Mouse (Mus musculus) CD4-positive, CD25-positive, alpha-beta regulatory T cell, adult 2 months (primary cell): Measurements from ENCODE around the gene Bcl6.
A peak's percentile ranks its signal among the peaks of the same experiment; 100 is the strongest.

ENCODE experiments used
- DNase-seq: peaks from one replicate; pipeline ENCODE4 v3.0.0-alpha.2; 2012; ENCODE audit warnings: low read depth, low spot score

Bcl6 gene

GRCm38 (mm10) chr16:23991170-23991569, 2.5 kb upstream of the Bcl6 start:
- peak; percentile 95 for DNase-seq

- peak; percentile 44 for DNase-seq
These were observed 1.7 kb upstream of the Bcl6 start for GRCm38 (mm10) chr16:23990161-23990970.

DNA sequence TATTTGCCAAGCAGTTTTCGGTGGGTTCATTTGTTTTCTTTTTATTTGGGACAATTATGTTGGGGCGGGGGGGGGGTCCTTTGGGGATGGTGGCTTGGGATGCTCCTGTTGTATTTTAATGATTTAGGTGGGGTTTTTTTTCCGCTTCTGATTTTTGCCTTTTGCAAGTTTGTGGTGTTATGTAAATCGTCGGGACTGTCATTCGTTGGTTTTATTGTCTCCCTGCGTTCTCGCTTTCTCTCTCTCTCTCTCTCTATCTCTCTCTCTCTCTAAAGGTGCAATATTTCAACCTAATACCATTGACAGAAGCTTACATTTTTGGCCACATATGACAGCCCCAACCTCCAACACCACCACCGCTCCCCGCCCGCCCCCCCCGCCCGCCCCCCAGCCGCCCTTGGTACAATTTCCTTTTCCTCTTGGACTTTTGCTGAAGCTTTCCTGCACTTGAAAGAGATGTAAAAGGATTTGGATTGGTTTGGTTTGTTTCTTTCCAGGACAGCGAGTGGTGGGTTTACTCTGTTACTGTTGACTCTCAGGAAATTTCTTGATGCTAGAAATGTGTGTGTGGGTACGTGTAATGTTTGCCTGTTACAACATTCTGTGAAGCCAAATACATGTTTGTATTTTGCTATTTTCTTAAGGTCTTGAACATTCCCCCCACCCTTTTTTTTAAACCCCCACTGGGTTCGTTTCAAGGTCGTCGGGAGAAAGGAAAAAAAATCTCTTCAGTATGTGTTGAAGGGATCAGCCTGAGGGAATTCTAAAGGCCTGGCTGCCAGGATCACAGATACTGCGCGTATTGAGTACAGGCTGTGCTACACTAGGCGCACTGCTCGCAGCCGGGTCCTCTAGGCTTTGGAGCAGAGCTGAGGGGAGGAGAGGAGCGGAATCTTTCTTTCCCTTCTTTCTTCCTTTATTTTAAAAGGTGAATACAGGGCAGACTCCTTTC, 833 bp upstream of the Bcl6 start:
- DNase-seq: peak; percentile 65

GRCm38 (mm10) chr16:23988157-23988465, 541 bp downstream of the Bcl6 start:
- DNase-seq: no peak

GRCm38 (mm10) chr16:23987341-23988156, 1.1 kb downstream of the Bcl6 start:
- DNase-seq: peak; percentile 71

DNA sequence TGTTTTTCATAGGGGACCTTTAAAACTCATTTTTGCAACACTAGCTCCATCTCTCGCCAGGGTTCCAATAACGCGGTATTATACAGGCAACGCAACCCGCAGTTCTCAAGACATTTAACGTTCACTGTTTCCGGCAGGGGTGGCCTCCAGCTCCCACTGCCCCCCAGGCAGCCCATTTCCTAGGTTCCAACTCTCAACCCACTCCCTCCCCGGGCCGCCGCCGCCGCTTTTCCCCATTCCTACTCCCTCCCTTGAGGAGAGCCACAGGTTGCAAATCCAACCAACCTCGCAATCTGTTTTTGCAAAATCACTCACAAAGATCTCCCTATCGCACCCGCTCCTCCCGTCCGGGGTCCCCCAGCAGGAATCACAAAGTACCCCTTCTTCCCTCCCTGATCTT, 1.8 kb downstream of the Bcl6 start:
- DNase-seq: peak; percentile 58

- DNase-seq: peak; percentile 69
These were observed 2.5 kb downstream of the Bcl6 start for GRCm38 (mm10) chr16:23986176-23986575.

- DNase-seq: peak; percentile 89
These were observed 3.2 kb downstream of the Bcl6 start for GRCm38 (mm10) chr16:23985467-23985861.

GRCm38 (mm10) chr16:23984760-23985466, 3.7 kb downstream of the Bcl6 start:
- DNase-seq: peak; percentile 82

- DNase-seq: peak; percentile 90
These were observed 4.5 kb downstream of the Bcl6 start for GRCm38 (mm10) chr16:23984183-23984582.

GRCm38 (mm10) chr16:23982891-23983588, 5.6 kb downstream of the Bcl6 start:
- peak; percentile 87 for DNase-seq

- DNase-seq: peak; percentile 87
These were observed 6.5 kb downstream of the Bcl6 start for GRCm38 (mm10) chr16:23981925-23982851.

DNA sequence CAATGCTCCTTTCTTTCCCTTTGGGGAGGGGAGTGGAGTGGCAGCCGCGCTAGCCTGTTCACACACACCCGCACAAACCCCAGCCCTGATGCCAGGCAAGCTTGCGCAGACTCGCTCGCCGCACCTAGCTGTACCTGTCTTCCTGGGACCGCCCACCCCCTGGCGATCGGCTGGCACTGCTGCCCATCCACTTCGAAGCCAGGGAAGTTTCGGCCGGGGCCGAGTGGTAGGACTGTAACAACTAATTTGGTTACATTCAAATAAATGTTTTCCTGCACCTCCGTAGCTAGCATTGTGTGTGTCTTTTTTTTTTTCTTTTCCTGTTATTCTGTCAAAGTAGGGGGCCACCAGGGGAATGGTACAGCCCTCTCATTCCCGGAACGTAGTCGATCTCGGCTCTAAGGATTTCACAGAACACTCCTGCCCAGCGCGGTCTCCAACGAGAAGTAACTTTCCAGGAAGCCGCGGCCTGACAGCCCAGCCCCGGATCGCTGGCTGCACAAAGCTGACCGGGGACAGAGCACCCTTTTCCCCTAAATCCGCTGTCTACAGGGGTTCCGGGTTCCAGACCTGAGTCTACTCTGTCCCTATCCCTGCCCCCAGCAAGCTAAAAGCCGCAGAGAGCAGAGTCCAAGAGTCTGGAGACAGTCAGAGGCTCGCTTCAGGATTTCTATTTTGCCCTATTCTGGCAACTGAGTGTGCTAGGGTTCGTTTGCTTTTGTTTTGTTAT, 7.5 kb downstream of the Bcl6 start:
- peak; percentile 45 for DNase-seq

DNA sequence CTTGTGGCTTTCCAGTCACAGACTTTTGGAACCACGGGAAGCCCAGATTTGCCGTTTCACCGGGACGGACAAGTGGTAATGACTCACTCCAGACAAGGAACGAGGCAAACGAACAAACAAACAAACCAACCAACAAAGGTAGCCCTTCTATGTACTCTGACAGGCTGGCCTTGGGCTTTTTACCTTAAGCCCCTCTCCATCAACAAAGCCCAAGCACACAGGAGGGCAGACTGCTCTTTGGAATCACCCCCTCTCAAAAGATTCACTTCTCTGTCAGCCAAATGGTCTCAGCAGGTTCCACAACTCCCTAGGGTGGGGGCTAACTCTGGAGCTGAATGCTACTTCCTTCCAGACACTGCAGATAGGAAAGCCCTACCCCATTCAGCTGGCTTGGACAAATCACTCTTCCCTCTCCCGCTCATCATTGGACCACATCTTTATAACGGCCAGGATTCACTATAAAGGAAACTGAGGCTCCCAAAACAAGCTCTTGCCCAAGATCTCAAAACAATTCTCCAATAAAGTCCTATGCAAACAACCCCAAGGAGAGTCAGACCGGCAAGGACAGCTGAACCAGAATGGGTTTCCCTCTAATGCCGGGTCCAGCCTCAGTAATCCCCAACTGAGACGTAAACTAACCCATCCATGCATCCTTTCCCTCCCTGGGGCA, 8.3 kb downstream of the Bcl6 start:
- DNase-seq: no peak

DNA sequence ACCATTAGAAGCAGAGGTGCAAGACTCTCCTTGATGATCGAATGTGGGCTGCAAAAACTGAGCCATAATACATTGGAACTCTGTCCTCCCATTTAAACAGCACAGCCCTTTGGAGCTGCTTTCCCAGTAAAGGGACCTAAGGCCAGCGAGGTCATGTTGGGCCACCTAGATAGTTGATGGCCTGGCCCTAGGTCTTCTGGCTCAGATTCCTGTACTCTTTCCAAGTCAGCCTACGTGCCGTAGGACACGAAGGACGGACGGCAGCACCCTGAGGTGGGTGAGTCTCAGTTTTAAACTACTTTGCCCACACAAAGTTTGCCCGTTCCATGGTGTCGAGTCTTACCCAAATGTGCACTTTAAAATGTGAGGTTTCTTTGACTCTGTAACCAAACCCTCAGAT, 9.2 kb downstream of the Bcl6 start:
- DNase-seq: no peak

DNA sequence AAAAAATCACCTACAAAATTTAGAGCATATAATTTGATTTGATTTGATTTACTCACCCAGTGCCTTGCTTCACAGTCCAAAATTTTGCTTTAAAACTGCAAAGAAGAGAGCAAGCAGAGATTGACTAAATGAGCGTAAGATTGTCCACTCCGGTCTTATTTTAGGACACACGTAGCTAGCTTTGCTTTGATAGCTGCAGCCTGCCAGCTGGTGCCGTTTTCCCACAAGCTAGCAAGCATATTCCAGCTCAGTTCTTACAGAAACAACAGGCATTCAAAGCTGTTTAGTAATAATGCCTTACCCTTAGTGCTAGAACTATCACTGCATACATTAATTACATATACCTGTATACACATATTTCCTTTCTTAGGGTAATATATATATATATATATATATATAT, 10.2 kb downstream of the Bcl6 start:
- DNase-seq: no peak

DNA sequence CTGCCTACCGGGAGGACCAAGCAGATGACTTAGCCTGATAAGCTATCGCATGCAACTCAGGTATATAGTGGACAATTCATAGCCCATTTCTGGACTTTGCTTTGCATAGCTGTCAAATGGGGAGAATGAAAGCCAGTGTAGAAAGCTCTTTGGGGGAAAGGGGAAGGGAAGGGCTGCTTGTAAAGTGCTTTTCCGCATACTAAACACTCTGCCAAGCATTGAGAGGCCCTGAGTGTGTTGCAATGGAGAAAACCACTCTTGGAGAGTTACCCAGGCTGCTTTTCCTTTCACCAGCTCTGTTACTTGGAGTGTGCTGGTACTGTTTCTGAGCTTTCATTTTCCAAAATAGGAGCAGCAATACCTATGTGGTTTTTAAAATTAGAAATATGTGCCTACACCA, 10.9 kb downstream of the Bcl6 start:
- no peak for DNase-seq

DNA sequence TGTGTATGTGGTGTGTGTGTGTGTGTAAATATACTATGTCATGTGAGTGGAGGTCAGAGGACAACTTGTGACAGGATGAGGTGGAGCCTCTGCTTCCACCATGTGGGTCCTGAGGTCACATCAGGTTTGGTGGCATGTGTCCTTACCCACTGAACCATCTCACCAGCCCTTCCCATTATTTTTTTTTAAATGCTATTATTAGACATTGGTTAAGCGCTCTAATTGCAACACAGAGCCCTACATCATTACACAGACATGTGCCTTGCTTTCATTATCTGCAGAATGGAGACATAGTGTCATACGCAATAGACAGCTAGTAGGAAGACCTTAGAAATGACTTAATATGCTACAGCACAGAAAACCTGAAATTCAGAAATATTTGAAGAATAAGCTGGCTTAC, 12.5 kb downstream of the Bcl6 start:
- DNase-seq: no peak
